Mouse (Mus musculus): ENCODE results near the gene Hba-a2.
"Not testable (repeated sequence)": the region's sequence is repeated elsewhere in the genome, so short reads cannot be mapped to it uniquely, and the experiment has no call there.

- TF ChIP-seq CTCF (IDR thresholded peaks at IDR 0.05; ENCODE audit: borderline replicate concordance, control insufficient read depth, extremely low read depth, insufficient read depth, low read length, poor library complexity): peak; percentile 74; the same call in 1 of the 2 replicates
- TF ChIP-seq POLR2A (IDR thresholded peaks at IDR 0.05; ENCODE audit: control insufficient read depth, extremely low read depth, insufficient read depth, low read length, poor library complexity): not testable (repeated sequence)
These were observed 9.4 kb upstream of the Hba-a2 start, which contains the start of gene Hbq1b for GRCm38 (mm10) chr11:32286695-32287492.

Data from thymus, adult 2 months (tissue).